Mouse (Mus musculus) cerebellum, postnatal 25 days (tissue): ENCODE measurements around the gene Nkx1-2.
A peak's percentile ranks its signal among the peaks of the same experiment; 100 is the strongest.

ENCODE experiments used
- DNase-seq, 2 experiments: peaks; one replicate each; pipeline ENCODE4 v3.0.0; 2021; ENCODE audit warnings: mixed read lengths in 2 of 2

The Nkx1-2 gene

DNA sequence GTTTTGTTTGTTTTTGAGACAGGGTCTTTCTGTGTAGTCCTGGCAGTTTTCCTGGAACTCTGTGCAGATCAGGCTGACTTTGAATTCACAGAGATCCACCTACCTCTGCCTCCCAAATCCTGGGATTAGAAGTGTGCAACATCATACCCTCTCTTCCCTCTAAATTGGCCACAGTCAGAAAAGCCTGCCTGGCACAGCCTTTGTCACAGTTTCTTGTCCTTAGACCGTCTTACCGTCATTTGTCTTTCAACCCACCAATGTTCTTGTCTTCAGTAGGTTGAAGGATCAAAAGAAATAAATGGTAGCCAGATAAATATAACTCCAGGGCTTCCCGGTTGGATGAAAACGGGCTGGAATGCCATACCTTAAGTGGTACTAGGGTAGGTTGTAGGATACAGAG is 5.3 kb upstream of the Nkx1-2 start:
- no peak for DNase-seq

DNA sequence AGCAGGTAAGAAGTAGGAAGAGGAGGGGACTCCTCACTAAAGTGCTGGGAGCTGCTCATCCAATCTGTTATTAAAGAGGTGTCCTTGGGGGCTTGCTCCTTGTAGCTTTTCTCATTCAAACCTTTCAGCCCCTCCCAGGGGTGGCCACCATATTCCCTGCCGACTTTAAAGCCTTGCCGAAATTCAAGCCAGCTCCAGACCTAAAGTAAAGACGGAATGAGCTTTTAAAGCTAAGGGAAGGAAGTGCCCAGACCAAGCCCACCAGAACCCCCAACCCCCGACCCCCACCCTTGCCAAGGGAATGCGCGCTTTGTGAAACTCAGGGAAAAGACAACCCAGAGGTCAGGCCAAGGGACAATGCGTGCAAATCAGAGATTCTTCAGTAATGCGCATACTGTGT is 1.5 kb upstream of the Nkx1-2 start:
- no peak for DNase-seq

DNA sequence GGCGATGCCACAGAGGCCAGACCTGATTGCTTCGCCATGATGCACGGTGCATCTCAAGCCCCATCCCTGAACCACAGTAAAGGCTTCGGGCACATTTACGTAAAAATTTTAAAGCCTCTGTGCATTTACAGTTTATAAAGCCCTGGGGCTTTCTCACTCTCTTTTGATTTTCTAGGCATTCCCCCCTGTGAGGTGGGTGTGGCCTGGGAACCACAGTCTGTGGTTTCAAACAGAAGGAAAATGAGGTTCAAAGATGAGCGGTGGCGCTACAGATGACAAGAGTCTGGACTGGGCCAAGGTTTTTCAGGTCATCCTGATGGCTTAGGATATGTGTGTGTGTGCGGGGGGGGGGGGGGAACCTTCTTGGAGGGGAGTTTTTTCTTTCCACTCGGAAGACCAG is 589 bp upstream of the Nkx1-2 start:
- DNase-seq, result no peak

DNA sequence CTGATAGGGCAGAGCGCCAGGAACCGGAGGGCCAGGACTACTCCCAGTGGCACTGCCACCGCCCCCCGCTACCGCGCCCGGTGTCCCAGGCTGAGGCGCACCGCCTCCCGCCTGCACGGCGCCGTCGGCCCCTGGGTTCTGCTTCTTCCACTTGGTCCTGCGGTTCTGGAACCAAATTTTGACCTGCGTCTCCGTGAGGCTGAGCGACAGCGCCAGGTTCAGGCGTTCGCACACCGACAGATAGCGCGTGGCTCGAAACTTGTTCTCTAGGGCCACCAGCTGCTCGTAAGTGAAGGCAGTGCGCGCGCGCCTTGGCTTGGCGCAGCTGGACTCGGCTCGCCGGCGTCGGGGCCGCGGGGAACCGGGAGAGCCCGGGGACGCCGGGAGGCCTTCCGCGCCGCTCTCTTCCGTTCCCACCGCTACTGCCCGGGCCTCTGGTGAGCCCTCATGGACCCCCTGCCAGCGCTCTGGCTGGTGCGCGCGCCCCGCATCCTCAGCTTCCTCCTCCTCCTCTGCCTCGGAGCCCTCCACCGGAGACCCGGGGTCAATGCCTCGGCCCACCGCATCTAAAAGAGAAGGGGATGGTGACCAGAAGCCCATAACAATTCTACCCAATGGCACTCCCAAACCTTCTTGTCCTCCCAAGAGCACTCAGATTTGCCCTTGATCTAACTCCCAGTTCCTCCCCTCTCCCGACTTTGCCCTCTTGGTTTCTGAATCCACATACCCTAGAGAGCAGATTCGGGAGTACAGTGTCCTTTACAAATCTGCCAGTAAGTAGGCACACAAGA is 2.0 kb downstream of the Nkx1-2 start:
- DNase-seq, result peak in 1 of 2 experiments; percentile 7

DNA sequence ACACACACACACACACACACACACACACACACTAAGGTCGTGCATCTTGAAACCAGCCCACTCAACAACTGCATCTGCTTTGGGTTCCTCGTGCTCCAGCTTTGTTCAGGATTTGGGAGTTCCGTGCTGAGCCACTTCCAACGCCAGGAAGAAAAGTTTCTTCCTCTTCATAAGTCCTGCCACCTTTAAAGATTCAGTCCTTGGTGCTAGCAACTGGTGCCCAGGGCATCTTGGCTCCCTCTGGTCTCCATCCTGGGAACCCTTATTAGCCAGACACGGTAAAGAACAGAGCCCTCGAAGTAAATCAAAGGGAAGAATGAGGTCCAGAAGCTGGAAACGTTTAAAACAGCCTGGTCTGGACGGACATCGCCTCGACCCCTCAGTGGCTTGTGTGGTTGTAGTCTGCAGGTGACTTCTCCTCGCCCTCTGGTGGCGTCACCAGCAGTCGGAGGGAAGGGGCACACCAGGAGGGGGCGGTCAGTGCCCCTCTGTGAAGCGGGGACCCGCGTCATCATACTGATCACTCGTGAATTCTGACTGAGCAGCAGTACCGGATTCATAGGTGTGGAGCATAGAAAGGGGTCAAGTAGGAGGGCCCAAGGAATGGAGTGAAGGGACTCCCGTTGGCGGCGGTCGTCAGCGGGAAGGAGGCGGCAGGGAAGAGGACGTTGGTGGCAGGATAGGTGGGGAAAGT is 2.7 kb downstream of the Nkx1-2 start:
- DNase-seq, result no peak

DNA sequence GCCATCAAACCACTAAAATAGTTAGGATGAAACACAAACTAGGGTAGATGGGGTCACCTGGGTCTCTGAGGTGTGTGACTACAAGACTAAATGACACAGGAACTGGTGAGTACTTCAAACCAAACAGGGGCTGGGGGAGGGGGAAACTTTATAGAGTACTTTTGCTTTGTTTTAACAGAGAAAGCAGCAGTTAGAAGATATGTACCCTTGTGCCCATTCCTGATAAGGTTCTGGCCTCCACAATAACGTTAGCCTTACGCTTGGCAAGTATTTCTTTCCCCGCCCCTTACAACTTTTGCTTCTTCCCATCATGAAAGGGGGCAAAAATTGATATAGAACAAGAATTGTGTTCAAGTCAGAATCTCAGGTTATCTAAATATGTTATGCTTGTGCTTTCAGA is 3.6 kb downstream of the Nkx1-2 start:
- no peak for DNase-seq

DNA sequence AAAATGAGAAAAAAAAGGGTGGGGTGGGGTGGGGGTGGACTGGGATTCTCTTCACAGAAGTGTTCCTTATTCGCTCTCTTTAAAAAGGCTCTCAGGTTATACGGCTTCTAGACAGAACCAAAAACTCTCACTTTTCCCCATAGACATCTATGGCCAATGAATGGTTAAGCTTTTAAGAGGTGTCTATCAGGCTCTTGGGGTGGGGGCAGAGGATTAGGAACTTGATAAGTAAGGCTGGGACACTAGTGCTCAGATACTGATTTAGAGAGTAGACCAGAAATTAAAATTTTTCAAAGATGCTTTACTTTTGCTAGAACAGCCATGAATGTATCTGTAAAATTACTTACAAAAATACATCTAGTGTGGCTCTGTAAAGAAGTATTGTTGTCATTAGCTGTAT is 5.1 kb downstream of the Nkx1-2 start:
- DNase-seq, result no peak

DNA sequence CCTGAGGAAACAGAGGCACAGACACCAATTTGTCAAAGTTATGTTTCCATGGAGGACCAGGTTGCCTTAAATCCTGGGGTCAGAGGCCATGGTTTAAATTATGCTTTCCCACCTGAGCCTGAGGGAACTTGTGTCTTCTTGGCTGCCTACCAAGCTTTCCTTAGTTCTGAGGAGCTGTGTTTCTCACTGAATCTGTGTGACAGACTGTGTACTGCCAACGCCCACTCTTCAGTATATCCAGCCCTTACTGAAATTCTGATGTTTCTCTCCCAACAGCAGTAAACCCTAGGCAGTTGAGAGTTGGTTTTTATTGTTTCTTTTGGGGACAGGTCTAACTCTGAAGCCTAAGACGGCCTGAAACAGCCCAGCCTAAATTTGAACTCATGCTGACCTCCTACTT is 5.7 kb downstream of the Nkx1-2 start:
- DNase-seq, result no peak

DNA sequence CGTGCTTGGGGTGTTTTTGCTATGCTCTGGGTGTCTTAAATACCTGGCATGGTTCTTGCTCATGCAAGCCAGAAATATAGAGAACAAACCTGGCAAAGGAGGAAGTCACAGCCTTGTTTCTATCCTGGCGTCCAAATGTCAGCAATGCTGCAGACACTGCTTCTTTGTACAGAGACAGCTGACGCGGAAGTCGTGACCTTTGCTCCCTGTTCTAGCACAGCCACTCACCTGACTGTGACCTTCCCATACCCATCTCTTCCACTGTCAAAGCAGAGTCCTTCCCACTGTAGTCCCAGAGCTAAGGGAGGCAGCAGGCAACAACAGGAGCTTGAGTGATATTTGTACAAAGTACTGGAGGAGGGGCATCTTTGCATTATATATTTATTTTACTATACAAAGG is 9.8 kb downstream of the Nkx1-2 start:
- no peak for DNase-seq

DNA sequence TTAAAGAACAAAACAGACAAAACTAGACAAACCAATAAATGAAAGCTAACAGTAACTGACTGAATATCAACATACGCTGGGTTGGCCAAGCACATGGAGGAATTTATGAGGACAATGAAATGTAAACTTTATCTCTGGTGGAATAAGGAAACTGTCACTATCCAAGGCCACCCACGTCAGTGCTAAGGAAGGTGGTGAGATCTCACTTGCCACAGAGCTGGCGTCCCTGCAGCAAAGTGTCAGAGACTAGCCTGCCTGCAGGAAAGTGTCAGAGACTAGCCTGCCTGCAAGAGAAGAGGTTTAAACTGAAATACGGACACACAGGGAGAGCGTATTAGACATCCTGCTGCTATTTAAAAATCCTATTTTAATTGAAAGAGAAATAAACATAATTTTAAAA is 12.3 kb downstream of the Nkx1-2 start:
- DNase-seq, result no peak

DNA sequence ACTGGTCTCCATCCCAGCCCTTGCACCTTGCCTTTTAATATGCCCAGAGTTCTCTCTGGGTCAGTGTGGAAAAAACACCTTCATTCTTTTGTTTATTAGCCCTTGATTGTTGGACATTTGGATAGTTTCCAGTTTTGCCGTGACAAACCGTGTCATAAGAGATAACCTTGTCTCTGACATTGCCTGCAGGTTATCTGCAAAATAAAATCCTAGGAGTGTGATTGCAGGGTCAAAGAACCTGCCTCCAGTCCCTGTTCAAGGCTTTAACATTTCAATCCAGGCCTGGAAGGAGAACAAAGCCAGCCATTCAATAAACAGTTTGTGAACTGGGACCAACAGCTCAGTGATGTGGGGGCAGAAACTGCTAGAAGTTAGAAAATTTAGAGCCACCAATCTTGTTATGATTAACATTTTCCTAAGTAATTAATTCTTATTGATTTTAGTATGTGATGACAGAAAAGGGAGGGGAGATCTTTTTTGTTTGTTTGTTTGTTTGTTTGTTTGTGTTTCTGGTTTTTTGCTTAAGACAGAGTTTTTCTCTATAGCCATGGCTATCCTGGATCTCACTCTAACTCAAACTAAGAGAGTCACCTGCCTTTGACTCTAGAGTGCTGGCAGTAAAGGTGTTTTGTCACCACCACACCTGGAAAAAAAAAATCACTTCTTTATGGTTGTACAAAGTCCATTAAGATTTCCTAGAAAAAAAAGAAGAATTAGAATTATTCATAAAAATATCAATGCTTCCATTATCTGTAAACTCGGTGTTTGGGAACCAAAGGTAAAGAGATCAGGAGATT is 13.5 kb downstream of the Nkx1-2 start:
- no peak for DNase-seq

DNA sequence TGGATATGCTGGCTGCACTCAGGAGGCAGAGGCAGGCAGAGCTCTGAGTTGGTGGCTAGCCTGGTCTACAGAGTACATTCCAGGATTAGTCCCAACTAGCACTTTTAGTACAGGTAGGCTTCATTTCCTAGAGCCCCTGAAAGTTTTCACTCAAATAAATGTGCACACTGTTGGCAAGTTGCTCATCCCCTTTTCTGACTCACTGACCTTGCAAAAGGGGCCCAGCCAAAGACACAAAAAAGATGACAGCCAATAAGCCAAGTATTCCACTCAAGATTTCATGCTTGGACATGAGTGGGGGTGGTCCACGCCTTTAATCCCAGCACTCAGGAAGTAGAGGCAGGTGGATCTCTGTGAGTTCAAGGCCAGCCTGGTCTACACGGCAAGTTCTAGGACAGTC is 18.0 kb downstream of the Nkx1-2 start:
- DNase-seq, result no peak

DNA sequence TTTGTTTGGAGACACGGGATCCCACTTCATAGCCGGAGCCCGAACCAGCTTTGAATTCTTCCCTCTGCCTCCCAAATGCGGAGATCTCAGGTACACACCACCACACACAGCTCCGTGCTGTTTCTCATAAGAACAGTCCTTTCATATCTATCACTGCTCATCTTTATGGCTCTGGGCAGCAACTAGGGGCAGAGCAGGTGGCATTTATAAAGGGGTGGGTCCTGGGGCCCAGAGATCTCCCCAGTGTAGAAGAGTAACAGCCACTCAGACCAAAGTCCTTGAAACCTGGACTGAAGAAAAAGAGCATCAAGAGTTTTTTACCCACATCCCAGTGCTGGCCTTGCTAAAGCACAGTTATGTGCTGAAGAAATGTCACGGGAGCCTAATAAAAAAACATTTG is 18.9 kb downstream of the Nkx1-2 start:
- no peak for DNase-seq

DNA sequence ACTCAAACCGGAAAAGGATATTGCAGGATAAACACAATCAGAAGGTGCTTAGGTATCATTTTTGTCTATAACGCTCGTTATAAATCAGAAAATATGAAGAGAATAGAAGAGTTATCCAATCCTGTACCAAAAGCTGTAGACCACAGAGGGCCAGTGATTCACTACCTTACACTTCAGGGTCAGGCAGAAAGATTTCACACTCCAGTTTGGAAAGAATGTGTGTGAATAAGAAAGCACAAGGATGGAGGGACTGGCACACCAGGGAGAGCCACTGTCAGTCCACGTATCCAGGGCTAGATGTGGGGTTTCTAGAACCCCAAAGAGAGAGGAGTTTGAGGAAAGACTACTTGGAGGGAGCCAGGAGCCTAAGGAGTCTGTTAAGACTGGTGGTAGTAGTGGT is 22.5 kb downstream of the Nkx1-2 start:
- DNase-seq, result no peak

DNA sequence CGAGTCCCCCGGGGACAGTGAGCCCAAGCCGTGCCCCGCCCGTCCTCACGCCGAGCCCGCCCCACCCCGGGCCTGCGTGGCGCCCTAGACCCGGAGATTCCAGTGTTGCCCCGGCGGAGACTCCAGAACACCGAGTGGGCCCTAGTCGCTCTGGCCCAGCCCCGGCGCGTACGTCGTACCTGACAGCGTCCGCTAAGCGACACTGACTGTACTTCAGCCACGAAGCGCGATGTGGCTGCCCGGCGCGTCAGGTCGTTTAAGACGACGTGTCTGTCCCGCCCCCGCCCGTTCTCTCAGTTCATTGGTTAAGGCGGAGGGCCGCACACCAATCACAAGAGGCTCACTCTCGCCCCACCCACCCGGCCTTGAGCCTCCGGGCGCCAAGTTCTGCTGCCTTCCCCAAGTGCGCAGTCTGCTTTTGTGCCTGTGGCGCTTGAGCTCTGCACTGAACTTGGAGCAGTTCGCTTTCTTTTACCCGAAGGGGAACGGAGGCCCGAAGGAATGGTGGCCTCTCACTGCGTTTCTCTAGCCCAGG is 23.3 kb downstream of the Nkx1-2 start, which contains the start of gene Oat:
Gene Oat, minus strand, starts transcription at position 283 of the 535 bp plus-strand sequence.
- DNase-seq, result peak; percentile 94 to 96

DNA sequence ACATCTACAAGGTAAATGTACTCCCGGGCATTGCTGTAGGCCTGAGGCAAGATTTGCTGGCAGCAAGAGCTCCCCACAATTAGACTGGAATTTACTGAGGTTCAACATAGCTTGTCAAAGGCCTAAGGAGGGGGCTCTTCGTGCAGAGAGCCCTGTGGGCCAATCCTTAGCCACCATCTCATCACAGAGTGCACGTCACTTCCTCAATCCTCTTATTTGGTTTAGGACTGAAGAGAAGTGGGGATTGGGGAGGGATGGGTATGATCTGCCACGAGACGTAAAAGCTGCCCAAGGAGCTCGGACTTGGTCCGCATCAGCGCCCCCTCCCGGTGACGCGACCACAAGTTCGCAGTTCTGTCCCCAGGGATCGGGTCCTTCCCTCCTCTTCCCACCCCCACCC is 23.8 kb downstream of the Nkx1-2 start:
- peak; percentile 85 to 90 for DNase-seq

DNA sequence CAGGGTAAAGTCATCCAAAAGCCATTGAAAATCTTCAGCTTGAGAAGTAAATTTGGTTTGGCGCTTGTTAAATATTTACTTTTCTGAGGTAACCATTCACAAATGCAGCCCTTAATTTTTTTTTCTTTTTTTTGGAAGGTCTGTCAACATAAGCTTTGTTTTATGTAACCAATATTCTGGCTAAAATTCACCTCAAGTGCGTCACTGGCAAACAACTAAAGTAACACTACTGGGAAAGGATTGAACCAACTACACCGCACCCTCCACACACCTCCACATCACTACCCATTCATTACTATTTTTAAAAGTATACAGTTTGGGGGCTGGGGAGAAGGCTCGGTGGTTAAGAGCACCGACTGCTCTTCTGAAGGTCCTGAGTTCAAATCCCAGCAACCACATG is 24.8 kb downstream of the Nkx1-2 start:
- no peak for DNase-seq

DNA sequence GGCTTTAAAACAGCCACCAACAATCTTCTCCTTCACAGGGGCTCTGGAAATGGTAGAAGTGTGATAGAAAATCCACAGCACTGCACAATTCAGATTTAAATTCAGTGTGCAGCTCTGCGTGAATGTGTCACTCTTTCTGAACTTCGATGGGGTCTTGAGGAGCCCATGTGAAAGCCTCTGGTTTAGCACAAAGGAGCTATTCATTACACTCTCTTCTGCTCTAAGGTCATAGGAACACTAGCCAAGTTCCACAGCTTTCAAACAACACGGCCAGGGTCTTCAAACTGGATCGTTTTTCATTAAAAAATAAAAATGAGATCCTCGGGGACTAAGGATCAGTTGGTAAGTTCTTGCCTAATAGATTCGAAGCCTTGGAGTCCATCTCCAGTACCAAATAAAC is 26.2 kb downstream of the Nkx1-2 start:
- no peak for DNase-seq

DNA sequence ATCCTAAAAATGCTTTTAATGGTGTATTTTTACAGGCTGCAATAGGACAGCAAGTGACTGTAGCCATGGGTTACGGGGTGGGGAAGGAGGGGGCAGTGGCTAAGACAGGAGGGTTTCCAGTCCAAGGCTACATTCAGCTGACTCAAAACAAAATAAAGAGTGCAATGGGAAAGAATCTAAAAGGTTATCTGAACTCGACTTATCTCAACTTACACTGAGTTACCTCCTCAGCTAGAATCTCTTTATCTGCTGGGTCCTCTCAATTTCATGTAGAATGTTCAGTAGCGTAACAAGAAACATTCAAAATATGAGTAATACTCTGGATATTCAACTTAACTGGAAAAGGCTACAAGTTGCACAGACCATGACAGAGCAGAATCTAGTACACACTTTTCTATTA is 26.7 kb downstream of the Nkx1-2 start:
- DNase-seq, result no peak

DNA sequence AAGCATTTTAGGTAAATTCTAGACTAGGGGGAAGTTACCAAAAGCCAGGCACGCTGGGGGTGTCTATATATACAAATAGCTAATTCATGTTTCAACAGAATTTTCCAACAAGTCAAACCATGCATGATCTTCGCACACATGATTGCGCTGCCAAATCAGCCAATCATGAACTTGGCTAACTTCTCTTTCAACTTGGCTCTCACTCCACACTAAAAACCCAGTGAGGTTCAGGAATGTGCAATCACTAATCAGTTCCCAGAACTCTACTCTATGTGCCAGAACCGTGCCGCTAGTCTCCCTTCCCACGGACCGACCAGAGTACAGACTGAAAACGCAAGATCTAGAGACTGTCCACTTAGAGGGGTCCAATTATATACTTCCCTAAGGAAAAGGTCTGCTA is 28.0 kb downstream of the Nkx1-2 start:
- DNase-seq, result no peak

DNA sequence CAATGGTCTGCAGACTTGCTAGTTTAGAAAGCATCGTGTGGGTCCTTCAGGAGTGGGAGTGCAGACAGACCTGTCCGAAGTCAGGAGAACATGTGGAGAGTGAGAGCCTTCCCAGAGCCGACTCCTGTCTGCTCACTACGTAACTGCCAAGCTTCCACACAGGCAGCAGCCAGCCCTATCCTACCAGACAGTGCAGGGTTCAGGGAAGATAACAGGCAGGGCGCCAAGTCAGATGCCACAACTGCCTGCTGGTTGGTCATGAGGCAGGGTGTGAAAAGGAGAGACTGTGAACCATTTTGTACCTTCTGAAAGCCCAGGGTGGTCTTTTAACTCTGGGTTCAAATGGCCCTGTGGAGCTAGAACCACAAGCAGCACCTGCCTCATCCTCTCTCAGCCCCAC is 29.4 kb downstream of the Nkx1-2 start:
- DNase-seq, result peak in 1 of 2 experiments; percentile 57

DNA sequence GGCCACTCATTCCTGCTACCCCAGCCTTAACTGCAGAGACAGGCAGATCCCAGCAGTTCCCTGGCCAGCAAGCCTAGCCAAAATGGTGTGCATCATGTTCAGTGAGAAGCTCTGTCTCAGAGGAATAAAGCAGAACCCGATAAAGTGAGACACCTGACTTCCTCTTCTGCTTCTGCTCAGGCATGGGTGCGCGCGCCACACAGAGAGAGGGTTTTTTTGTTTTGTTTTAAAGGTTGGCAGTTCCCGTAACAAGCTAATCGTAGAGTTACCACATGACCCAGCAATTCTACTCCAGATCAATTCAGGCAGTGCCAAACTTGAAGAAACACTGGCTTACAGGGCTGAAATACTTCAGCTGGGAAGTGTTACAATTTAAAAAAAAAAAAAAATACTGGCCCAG is 30.6 kb downstream of the Nkx1-2 start:
- DNase-seq, result no peak

DNA sequence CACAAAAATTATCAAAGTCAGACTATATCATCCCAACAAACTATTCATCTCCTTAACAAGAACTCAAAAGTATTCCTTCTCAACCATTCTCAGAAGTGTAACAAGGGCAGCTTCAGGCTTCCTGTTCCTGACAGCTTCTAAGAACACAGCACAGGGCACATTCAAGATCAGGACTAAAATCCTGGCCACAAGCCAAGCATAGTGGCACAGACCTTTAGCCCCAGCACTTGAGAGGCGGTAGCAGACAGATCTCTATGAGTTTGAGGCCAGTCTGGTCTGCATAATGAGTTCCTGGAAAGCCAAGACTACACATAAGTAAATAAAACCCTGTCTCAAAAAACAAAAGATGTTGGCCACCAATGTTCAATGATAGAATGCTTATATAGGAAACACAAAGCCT is 33.6 kb downstream of the Nkx1-2 start:
- DNase-seq, result no peak
